Mouse (Mus musculus) gastrocnemius, postnatal 14 days (tissue): Measurements from ENCODE around the gene Rbbp4. TPM values are rescaled to one million over a fixed set of nuclear protein-coding genes. Genes with fewer than 3 reads are reported as not detected.

Source experiments
- DNase-seq: peaks from one replicate; pipeline ENCODE4 v3.0.0; 2021; ENCODE audit warnings: mixed read lengths
- intact Hi-C: fragments of 180-260 bp; cut with DNase I; formaldehyde crosslinking; loops from one replicate; pipeline ENCODE4 v1.15.1; 2025; ENCODE audit warnings: low total_unique reads
- microRNA-seq, 2 experiments: library from miRNA; unstranded; fragments of <30 nt; microRNA quantifications; one replicate each; pipeline ENCODE4 v1.2.0; 2021
- total RNA-seq, 2 experiments: library from RNA; stranded (reverse); gene quantifications; 2 replicates each; pipeline ENCODE4 v1.2.3; 2021

The Rbbp4 gene
- total RNA-seq, 2 experiments from 2014 or later, result 66.0 to 67.2 TPM

- no peak for DNase-seq
- intact Hi-C loops, result loop anchor here (1.0 kb wide), 1 partner anchor 68 kb away; no protein-coding TSS in a partner anchor
Measured at GRCm38 (mm10) chr4:129266821-129267220, 68.3 kb downstream of the Rbbp4 start.

- no peak for DNase-seq
- intact Hi-C loops, result no loop called here
Measured at GRCm38 (mm10) chr4:129266191-129266590, 69.0 kb downstream of the Rbbp4 start.

GRCm38 (mm10) chr4:129263225-129264021 lies 71.7 kb downstream of the Rbbp4 start:
- intact Hi-C loops, result no loop called here
- DNase-seq, result peak; percentile 53

- DNase-seq, result no peak
- intact Hi-C loops, result no loop called here
Measured at GRCm38 (mm10) chr4:129261196-129261595, 74.0 kb downstream of the Rbbp4 start, which contains the start of gene C77080. TSS of gene C77080 (minus strand) at chr4:129261404.

GRCm38 (mm10) chr4:129260678-129261077 lies 74.5 kb downstream of the Rbbp4 start:
- intact Hi-C loops, result no loop called here
- peak; percentile 43 for DNase-seq

- DNase-seq, result no peak
- intact Hi-C loops, result no loop called here
Measured at GRCm38 (mm10) chr4:129259101-129259500, 76.1 kb downstream of the Rbbp4 start.

Small RNAs within 50 kb of the gene (microRNA-seq; reads per million reads assigned to microRNA genes)
- gene Gm22994, result 0 reads per million in 2 experiments

Other genes with a start within 250 kb of the Rbbp4 start
- not detected for gene Tmem54, start 229.8 kb downstream of the Rbbp4 start, total RNA-seq
- gene Hpca, start 213.3 kb downstream of the Rbbp4 start, total RNA-seq, result under 1 TPM in 1 of 2 experiments, not detected in 1; 0.24 TPM
- gene Fndc5, start 198.4 kb downstream of the Rbbp4 start, total RNA-seq, result 10 to 100 TPM; 28.4 to 53.2 TPM
- gene S100pbp, start 145.6 kb downstream of the Rbbp4 start, total RNA-seq, result 1 to 10 TPM; 5.2 to 7.1 TPM
- 10 to 100 TPM; 38.6 to 38.9 TPM for gene Yars, start 145.6 kb downstream of the Rbbp4 start, total RNA-seq
- 1 to 10 TPM; 2.3 to 2.5 TPM for gene C77080, start 74.0 kb downstream of the Rbbp4 start, total RNA-seq
- gene Sync, start 47.8 kb downstream of the Rbbp4 start, total RNA-seq, result 10 to 100 TPM; 50.0 to 63.6 TPM
- gene Zbtb8os, start 325 bp upstream of the Rbbp4 start, total RNA-seq, result 10 to 100 TPM; 24.0 to 25.1 TPM
- 1 to 10 TPM; 2.4 to 2.9 TPM for gene Zbtb8a, start 42.7 kb upstream of the Rbbp4 start, total RNA-seq
- gene Zbtb8b, start 105.5 kb upstream of the Rbbp4 start, total RNA-seq, result not detected
- gene Bsdc1, start 126.2 kb upstream of the Rbbp4 start, total RNA-seq, result 10 to 100 TPM; 22.2 to 32.6 TPM
- gene Tssk3, start 155.7 kb upstream of the Rbbp4 start, total RNA-seq, result not detected
- not detected for gene Fam229a, start 155.8 kb upstream of the Rbbp4 start, total RNA-seq
- 10 to 100 TPM in 1 of 2 experiments, 1 to 10 TPM in 1; 9.2 to 14.4 TPM for gene Marcksl1, start 178.2 kb upstream of the Rbbp4 start, total RNA-seq
- gene Hdac1, start 207.3 kb upstream of the Rbbp4 start, total RNA-seq, result 10 to 100 TPM; 14.9 to 16.9 TPM
- gene Lck, start 238.3 kb upstream of the Rbbp4 start, total RNA-seq, result under 1 TPM; 0.37 to 0.44 TPM
- gene Fam167b, start 243.2 kb upstream of the Rbbp4 start, total RNA-seq, result under 1 TPM; 0.62 to 0.66 TPM